Mouse (Mus musculus): ENCODE measurements around the gene 9430015G10Rik. TPM values are rescaled to one million over a fixed set of nuclear protein-coding genes. Genes with fewer than 3 reads are reported as not detected.

Gene 9430015G10Rik
- total RNA-seq, 4 experiments from 2014 or later: 28.4 to 30.7 (median 29.0) TPM

DNA sequence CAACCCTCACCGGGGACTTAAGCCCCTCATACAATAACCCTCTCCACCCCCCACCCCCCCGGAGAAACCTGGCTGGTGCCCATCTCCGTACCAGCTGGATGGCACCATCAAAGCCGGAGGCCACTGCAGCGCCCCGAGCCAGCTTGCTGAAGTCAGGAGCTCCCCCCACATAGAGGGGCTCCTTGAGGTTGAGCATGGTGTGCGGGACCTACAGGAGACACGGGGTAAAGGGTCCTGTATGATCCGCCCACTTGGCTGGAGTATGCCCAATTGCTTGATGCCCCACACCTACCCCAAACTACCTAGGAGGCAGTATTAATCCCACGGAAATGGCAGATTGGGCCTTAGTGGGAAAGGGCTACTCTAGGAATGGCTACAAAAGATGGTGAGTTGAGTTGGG, 59.3 kb downstream of the 9430015G10Rik start:
- DNase-seq (ENCODE audit: low spot score in 2 of 2): no peak

GRCm38 (mm10) chr4:156171828-156172227, 62.0 kb downstream of the 9430015G10Rik start:
- DNase-seq (ENCODE audit: low spot score in 2 of 2): peak in 1 of 2 experiments; percentile 4

Other genes starting within 250 kb of the 9430015G10Rik start
- under 1 TPM in 2 of 4 experiments, not detected in 2; 0.30 to 0.39 TPM for gene Tas1r3, start 246.6 kb upstream of the 9430015G10Rik start, total RNA-seq (2022)
- 10 to 100 TPM; 30.1 to 48.4 (median 33.7) TPM for gene Cptp, start 240.5 kb upstream of the 9430015G10Rik start, total RNA-seq (2022)
- gene Ints11, start 240.4 kb upstream of the 9430015G10Rik start, total RNA-seq (2022): 10 to 100 TPM; 26.8 to 32.6 (median 30.0) TPM
- 10 to 100 TPM; 49.0 to 65.6 (median 58.5) TPM for gene Pusl1, start 218.2 kb upstream of the 9430015G10Rik start, total RNA-seq (2022)
- gene Acap3, start 218.2 kb upstream of the 9430015G10Rik start, total RNA-seq (2022): 100 to 1,000 TPM; 108 to 128 (median 122) TPM
- 10 to 100 TPM; 57.7 to 67.6 (median 65.2) TPM for gene Ube2j2, start 166.2 kb upstream of the 9430015G10Rik start, total RNA-seq (2022)
- 10 to 100 TPM; 16.0 to 26.1 (median 23.8) TPM for gene C1qtnf12, start 147.7 kb upstream of the 9430015G10Rik start, total RNA-seq (2022)
- gene B3galt6, start 117.3 kb upstream of the 9430015G10Rik start, total RNA-seq (2022): 10 to 100 TPM in 2 of 4 experiments, 1 to 10 TPM in 2; 9.3 to 12.6 (median 10.5) TPM
- gene Sdf4, start 117.1 kb upstream of the 9430015G10Rik start, total RNA-seq (2022): 100 to 1,000 TPM; 206 to 235 (median 221) TPM
- 1 to 10 TPM in 3 of 4 experiments, under 1 TPM in 1; 0.91 to 3.5 (median 1.5) TPM for gene Tnfrsf4, start 96.1 kb upstream of the 9430015G10Rik start, total RNA-seq (2022)
- not detected for gene Tnfrsf18, start 83.8 kb upstream of the 9430015G10Rik start, total RNA-seq (2022)
- under 1 TPM; 0.30 to 0.64 (median 0.44) TPM for gene Ttll10, start 50.6 kb upstream of the 9430015G10Rik start, total RNA-seq (2022)
- under 1 TPM; 0.49 to 0.72 (median 0.60) TPM for gene Rnf223, start 20.5 kb downstream of the 9430015G10Rik start, total RNA-seq (2022)
- 100 to 1,000 TPM; 117 to 126 (median 122) TPM for gene Agrn, start 87.5 kb downstream of the 9430015G10Rik start, total RNA-seq (2022)
- gene Isg15, start 90.8 kb downstream of the 9430015G10Rik start, total RNA-seq (2022): 1 to 10 TPM; 1.2 to 3.3 (median 2.4) TPM
- gene AW011738, start 93.3 kb downstream of the 9430015G10Rik start, total RNA-seq (2022): 1 to 10 TPM; 5.9 to 7.5 (median 7.0) TPM
- gene Perm1, start 105.9 kb downstream of the 9430015G10Rik start, total RNA-seq (2022): under 1 TPM; 0.34 to 0.59 (median 0.51) TPM
- 10 to 100 TPM; 33.2 to 40.5 (median 38.6) TPM for gene Plekhn1, start 124.9 kb downstream of the 9430015G10Rik start, total RNA-seq (2022)
- 10 to 100 TPM; 64.5 to 70.3 (median 68.1) TPM for gene Noc2l, start 126.0 kb downstream of the 9430015G10Rik start, total RNA-seq (2022)
- gene Samd11, start 145.7 kb downstream of the 9430015G10Rik start, total RNA-seq (2022): 1 to 10 TPM; 4.7 to 8.3 (median 7.7) TPM
- not detected for gene Vmn2r-ps159, start 221.1 kb downstream of the 9430015G10Rik start, total RNA-seq (2022)

All from left cerebral cortex, adult 8-10 months (tissue).